Mouse (Mus musculus) kidney, adult 8-10 months (tissue): Measurements from ENCODE around the gene Enox2.

Experiments used
- DNase-seq, 2 experiments: peaks; one replicate each; pipeline ENCODE4 v3.0.0; 2022

Gene Enox2

DNA sequence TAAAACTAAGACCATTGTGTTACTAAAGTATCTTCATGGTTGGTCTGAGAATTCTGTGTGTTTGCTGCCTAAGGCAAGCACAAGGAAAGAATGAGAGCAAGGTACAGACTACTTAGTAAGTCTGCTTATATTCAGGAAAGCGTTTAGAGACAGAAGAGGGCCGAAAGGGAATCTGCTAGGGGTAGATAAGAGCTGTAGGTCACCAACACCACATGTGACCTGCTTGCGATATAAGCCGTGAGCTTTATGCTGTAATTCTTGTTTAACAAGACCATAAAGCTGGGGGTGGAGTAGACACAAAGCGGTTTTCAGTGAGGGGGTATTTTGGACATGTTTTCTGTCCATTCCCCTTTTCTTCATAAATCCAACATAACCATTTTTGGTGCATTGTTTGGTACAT is 302.4 kb downstream of the Enox2 start:
- DNase-seq: no peak

DNA sequence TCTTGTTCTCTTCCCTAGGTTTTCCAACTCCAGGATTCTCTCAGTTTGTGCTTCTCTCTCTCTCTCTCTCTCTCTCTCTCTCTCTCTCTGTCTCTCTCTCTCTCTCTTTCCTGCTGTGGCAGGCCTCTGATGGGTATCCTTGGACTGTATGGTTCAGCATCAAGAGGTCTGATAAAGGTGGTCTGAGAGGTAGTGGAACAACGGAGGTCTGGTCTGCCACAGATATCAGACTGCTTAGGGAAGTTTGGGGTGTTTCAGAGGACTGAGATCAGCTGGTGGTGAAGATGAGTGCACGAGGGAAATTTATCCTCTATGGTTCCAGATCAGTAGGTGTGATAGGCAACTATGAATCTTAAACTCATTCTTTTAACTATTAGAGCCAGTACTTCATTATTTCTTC is 303.6 kb downstream of the Enox2 start:
- DNase-seq: no peak
